Mouse (Mus musculus) cerebellum, adult 2 months (tissue): ENCODE measurements at regions not wholly inside any gene's neighbourhood (a gene's known extent, or its start where the extent isn't known, plus 50 kb on each side); places are given as distances from the start of the nearest gene placed in this dataset.

Experiments used
- CTCF ChIP-seq: fragments of 200-500 bp; IDR thresholded peaks from 2 replicates; pipeline ENCODE4 v1.5.1; 2011; ENCODE audit warnings: low read depth, mild to moderate bottlenecking, control low read depth, low read length, moderate library complexity, borderline replicate concordance; ENCODE audit not compliant: insufficient read depth
- POLR2A ChIP-seq: fragments of 200-500 bp; IDR thresholded peaks from 2 replicates; pipeline ENCODE4 v1.6.1; 2011; ENCODE audit warnings: low read length, control low read depth, borderline replicate concordance; ENCODE audit not compliant: insufficient read depth

- TF ChIP-seq CTCF (no peak), POLR2A (no peak)
These were observed 1456.1 kb downstream of the Rapgef2 start for GRCm38 (mm10) chr3:77830219-77830618.
